8 mouse cellular contexts compared by ENCODE assay signal in the genomic region with DNA sequence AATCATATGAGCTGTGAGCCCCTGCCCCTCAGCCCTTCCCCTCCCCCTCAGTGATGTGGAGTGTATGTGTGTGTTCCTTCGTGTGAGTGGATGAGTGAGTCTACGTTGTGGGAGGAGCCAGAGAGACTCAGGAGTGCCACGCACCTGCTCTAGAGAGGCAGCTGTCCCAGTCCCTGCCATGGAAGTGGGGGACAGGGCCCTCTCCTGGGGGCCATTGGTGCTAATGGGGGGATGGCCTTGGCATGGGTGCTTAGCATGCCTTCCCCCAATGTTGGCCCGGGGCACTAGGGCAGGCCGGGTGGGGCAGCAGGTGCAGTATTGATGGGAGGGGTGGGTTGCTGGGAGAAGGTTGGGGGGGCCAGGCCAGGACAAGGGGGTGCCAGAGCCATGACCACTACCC. TPM values are rescaled to one million over a fixed set of nuclear protein-coding genes. Genes with fewer than 3 reads are reported as not detected.
DNase-seq lines count a peak whose midpoint lies in the region; ATAC-seq lines count a peak whose summit lies in the region.

No protein-coding gene starts in this region.

- H3K36me3 ChIP-seq in limb, embryonic 10.5 days, result peaks cover 65% of the 10 kb centered on the region
- peaks cover 55% of the 10 kb centered on the region for H3K36me3 ChIP-seq in stomach, embryonic 14.5 days (ENCODE audit: control insufficient read depth, insufficient read depth, low read length)

- H3K9me3 ChIP-seq in limb, embryonic 10.5 days (replicated peaks), result no peaks in the 10 kb centered on the region
- no peaks in the 10 kb centered on the region for H3K9me3 ChIP-seq in stomach, embryonic 14.5 days (ENCODE audit: control insufficient read depth, low read depth, low read length)

- no peaks in the 10 kb centered on the region for H3K27me3 ChIP-seq in limb, embryonic 10.5 days (ENCODE audit: low read depth, poor library complexity, severe bottlenecking)
- H3K27me3 ChIP-seq in stomach, embryonic 14.5 days (ENCODE audit: control insufficient read depth, insufficient read depth, low read length), result no peaks in the 10 kb centered on the region

- peaks cover 51% of the 10 kb centered on the region for H3K4me1 ChIP-seq in limb, embryonic 10.5 days
- peaks cover 39% of the 10 kb centered on the region for H3K4me1 ChIP-seq in stomach, embryonic 14.5 days (ENCODE audit: control insufficient read depth, insufficient read depth, low read length)

- no peak for ATAC-seq in stomach, embryonic 14.5 days (ENCODE audit: insufficient number of reproducible peaks, insufficient read depth, low FRiP score, low read depth)

- DNase-seq in cerebellum, postnatal 14 days, result peak; percentile 26 to 40
- no peak for DNase-seq in cerebellum, adult 8-10 months
- peak; percentile 70 for DNase-seq in retina, postnatal 1 day
- no peak for DNase-seq in retina, embryonic 14.5 days (ENCODE audit: low spot score)
- DNase-seq in limb, embryonic 10.5 days (ENCODE audit: low spot score), result no peak
- no peak for DNase-seq in layer of hippocampus, adult 9-10 months (ENCODE audit: low spot score)
- no peak for DNase-seq in thymus, postnatal 14 days

- 63% methylated on average over 5 of the region's 5 CpGs for WGBS in limb, embryonic 10.5 days
- 42% methylated on average over 5 of the region's 5 CpGs for WGBS in stomach, embryonic 14.5 days

- no peak overlapping the region for H3K9ac ChIP-seq in stomach, embryonic 14.5 days (replicated peaks; ENCODE audit: low read depth, low read length)

- H3K4me2 ChIP-seq in stomach, embryonic 14.5 days (replicated peaks; ENCODE audit: low read depth, low read length), result 0 out of 2 replicates have a peak overlapping the region, but pooled peaks have one; percentile 30

- H3K4me3 ChIP-seq in limb, embryonic 10.5 days, result 0 out of 2 replicates have a peak overlapping the region, but pooled peaks have one; percentile 27
- H3K4me3 ChIP-seq in stomach, embryonic 14.5 days (ENCODE audit: low read depth, low read length), result no peak overlapping the region

- H3K27ac ChIP-seq in limb, embryonic 10.5 days, result peak overlapping the region; percentile 25; the same call in 1 of the 2 replicates
- H3K27ac ChIP-seq in stomach, embryonic 14.5 days (ENCODE audit: low read length), result peak overlapping the region; percentile 7; the same call in 1 of the 2 replicates

RNA-seq across cellular contexts. Expression of gene Nr1d1, which starts 8.3 kb away (rescaled TPM):
- polyA plus RNA-seq in limb, embryonic 10.5 days (2016; fragmentation: Nextera tagmentation; extraction: Ambion mirVana), result 1.2 and 1.5 TPM in 2 replicates
- 1.7 and 2.3 TPM in 2 replicates for polyA plus RNA-seq in stomach, embryonic 14.5 days (2014; fragmentation: Nextera tagmentation; extraction: Ambion mirVana)

RNA-seq across cellular contexts. Expression of gene Thra, which starts 26.4 kb away (rescaled TPM):
- polyA plus RNA-seq in limb, embryonic 10.5 days (2016; fragmentation: Nextera tagmentation; extraction: Ambion mirVana), result 6.3 and 11.6 TPM in 2 replicates
- polyA plus RNA-seq in stomach, embryonic 14.5 days (2014; fragmentation: Nextera tagmentation; extraction: Ambion mirVana), result 61.4 and 62.9 TPM in 2 replicates

RNA-seq across cellular contexts. Expression of gene Msl1, which starts 28.5 kb away (rescaled TPM):
- polyA plus RNA-seq in limb, embryonic 10.5 days (2016; fragmentation: Nextera tagmentation; extraction: Ambion mirVana), result 22.8 and 25.0 TPM in 2 replicates
- 21.6 and 22.3 TPM in 2 replicates for polyA plus RNA-seq in stomach, embryonic 14.5 days (2014; fragmentation: Nextera tagmentation; extraction: Ambion mirVana)

RNA-seq across cellular contexts. Expression of gene Med24, which starts 37.6 kb away (rescaled TPM):
- 77.3 and 82.6 TPM in 2 replicates for polyA plus RNA-seq in limb, embryonic 10.5 days (2016; fragmentation: Nextera tagmentation; extraction: Ambion mirVana)
- 39.9 and 41.0 TPM in 2 replicates for polyA plus RNA-seq in stomach, embryonic 14.5 days (2014; fragmentation: Nextera tagmentation; extraction: Ambion mirVana)

RNA-seq across cellular contexts. Expression of gene Casc3, which starts 37.9 kb away (rescaled TPM):
- 46.7 and 51.9 TPM in 2 replicates for polyA plus RNA-seq in limb, embryonic 10.5 days (2016; fragmentation: Nextera tagmentation; extraction: Ambion mirVana)
- polyA plus RNA-seq in stomach, embryonic 14.5 days (2014; fragmentation: Nextera tagmentation; extraction: Ambion mirVana), result 33.7 and 35.1 TPM in 2 replicates

Comparison
In these comparisons a context has a peak if more than half of its experiments do, and no peak if none do; other contexts are left out.
1. DNase-seq: peak in cerebellum, postnatal 14 days (2 of 2) and retina, postnatal 1 day (single experiment); none in cerebellum, adult 8-10 months (single experiment), retina, embryonic 14.5 days (single experiment), limb, embryonic 10.5 days (single experiment), layer of hippocampus, adult 9-10 months (single experiment) and thymus, postnatal 14 days (single experiment).